Mouse (Mus musculus): ENCODE measurements around the gene Mrps9. TPM values are rescaled to one million over a fixed set of nuclear protein-coding genes. Genes with fewer than 3 reads are reported as not detected.

Mrps9 gene
- total RNA-seq, 2 experiments from 2014 or later = 37.5 to 39.1 TPM

DNA sequence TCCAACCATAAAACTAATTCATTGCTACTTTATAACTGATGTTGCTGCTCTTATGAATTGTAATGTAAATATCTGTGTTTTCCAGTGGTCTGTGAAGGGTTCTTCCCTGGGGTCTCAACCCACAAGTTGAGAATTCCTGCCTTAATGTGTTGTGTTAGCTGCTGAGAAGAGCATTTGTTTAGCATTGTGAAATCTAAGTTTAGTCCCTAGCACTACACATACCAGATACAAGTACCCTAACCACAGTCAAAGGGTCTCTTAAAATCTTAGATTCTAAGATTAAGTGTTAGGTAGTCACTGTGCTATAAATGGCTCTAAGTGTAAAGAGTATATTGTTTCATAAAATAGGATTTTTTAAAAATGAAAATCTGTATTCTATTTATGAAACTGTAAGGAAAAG is 43.7 kb downstream of the Mrps9 start:
- no peak for DNase-seq (ENCODE audit: low spot score in 2 of 2)
- intact Hi-C loops (cut with DNase I) = no loop called here

DNA sequence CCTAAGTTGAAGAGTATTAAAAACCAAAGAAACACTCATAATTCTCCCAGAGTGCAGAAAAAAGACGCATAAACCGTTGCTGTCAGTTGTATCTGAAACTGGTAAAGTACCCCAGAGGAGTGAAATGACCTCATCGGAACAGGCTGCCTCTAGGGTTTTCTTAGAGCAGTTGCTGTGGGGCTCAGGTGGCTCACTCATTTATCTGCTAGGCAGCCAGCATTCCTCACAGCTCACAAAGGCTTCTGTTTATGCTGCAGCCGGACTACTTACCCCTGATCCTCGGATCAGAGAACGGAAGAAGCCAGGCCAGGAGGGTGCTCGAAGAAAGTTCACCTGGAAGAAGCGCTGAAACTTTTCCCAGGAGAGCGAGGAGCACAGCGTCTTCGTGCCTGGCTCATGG is 54.1 kb downstream of the Mrps9 start:
- no peak for DNase-seq (ENCODE audit: low spot score in 2 of 2)
- intact Hi-C loops (cut with DNase I) = no loop called here

DNA sequence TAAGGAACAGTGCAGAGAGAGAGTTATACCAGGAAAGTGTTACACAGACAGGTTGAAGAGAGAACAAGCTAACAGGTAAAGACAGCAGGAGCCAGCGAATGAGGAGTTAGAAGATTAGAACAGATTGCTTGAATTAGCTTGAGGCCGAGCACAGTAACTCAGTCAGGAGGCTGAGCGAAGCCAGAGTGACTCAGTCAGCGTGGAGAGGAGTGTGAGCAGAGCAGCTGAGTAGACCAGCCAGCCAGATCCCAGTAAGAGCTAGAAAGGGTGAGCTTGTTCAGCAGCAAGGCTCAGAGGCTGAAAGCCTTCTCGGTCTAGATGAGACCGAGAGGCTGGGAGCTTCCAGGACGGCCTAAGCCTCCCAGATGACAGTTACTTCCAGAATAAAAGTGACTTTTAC is 55.7 kb downstream of the Mrps9 start:
- DNase-seq (ENCODE audit: low spot score in 2 of 2) = peak in 1 of 2 experiments; percentile 78
- intact Hi-C loops (cut with DNase I) = no loop called here

DNA sequence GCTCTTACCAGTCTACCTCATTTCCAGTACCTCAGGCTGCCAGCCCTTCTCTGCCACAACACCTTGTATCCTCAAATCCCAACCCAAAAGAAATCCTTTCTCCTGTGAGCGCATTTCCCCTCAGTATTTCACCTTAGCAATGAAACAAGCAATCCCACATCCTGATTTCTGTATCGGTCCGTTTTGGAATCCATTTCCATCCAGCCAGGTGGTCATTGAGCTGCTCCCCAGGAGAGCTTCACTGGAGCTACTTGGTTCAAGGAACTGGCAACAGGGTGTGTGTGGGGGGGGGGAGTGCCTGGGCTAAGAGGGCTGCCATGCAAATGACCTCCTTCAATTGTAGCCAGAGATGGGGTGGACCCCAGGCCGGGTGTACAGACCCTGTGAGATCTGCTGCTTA is 56.1 kb downstream of the Mrps9 start:
- DNase-seq (ENCODE audit: low spot score in 2 of 2) = no peak
- intact Hi-C loops (cut with DNase I) = no loop called here

DNA sequence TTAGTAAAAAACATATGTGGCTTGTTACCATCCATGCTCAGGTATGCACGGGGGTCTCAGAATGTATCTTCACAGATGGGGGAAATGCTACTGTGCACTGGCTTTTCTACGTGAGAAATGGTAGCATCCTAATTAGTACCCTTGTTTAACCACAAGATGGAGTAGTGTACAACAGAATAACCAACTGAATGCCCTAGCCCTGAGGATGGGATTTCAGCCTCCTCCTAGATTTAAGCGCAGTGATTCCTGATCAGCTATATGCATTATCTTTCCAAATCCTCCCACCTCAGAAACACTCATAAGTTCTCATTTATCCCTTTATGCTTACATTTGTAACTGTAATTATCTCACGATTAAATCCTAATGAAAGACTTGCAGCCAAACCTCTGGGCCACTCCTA is 64.0 kb downstream of the Mrps9 start:
- intact Hi-C loops (cut with DNase I) = loop anchor here (1.0 to 10.0 kb wide), 5 partner anchors 47 to 350 kb away; no protein-coding TSS in a partner anchor

DNA sequence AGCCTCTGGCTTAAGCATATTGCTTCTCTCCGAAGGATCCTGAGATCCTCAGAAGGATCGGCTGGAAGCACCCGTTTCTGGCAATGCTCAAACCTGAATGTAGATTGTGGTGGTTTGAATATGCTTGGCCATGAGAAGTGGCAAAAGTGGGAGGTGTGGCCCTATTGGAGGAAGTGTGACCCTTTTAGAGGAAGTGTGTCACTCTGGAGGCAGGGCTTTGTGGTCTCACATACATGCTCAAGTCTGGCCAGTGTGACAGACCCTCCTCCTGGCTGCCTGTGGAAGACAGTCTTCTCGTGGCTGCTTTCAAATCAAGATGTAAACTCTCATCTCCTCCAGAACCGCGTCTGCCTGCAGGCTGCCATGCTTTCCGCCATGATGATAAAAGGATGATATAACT is 65.7 kb downstream of the Mrps9 start:
- no peak for DNase-seq (ENCODE audit: low spot score in 2 of 2)
- intact Hi-C loops (cut with DNase I) = loop anchor here (5.0 to 10.0 kb wide), 2 partner anchors 46 to 348 kb away; no protein-coding TSS in a partner anchor

More for the DNA sequence above, 64.0 kb downstream of the Mrps9 start:
- DNase-seq (ENCODE audit: low spot score in 2 of 2) = peak in 1 of 2 experiments; percentile 57

DNA sequence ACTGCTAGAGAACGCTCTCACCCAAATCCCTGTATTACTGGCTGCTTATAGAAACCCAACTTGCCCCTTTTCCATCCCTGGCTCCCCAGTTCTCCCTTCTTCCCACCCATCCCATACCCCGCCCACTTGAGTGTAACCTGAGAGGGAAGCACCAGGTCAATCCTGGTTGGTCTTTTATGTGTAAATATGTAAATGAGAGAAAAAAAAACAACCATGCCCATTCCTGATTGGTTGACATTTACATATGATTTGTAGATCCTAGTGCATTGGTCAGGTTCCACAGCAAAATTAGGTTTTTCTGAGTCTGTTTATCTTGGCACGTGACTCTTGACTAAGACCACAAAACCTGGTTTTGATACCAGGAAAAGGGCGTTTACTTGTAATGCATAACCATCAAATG is 66.9 kb downstream of the Mrps9 start:
- intact Hi-C loops (cut with DNase I) = loop anchor here (5.0 to 10.0 kb wide), 2 partner anchors 44 to 347 kb away; no protein-coding TSS in a partner anchor
- DNase-seq (ENCODE audit: low spot score in 2 of 2) = no peak

DNA sequence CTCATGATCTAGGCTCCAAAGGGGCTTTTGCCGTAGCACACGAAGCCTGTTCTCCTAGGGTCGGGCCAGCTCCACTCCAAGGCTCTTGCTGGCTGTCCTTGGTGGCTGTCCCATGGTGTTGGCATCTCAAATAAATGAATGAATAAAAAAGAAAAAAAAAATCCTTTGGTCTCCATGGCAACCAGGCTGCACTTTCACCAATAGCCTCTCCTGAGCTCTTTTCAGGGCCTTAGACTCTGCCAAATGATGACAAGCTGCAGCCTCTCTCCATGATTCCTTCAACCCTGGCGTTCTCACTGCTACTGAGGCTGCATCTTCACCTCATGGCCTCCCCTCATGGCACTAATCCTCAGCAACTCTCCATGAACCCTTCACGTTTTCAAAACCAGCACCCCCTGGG is 72.9 kb downstream of the Mrps9 start:
- DNase-seq (ENCODE audit: low spot score in 2 of 2) = no peak
- intact Hi-C loops (cut with DNase I) = no loop called here

DNA sequence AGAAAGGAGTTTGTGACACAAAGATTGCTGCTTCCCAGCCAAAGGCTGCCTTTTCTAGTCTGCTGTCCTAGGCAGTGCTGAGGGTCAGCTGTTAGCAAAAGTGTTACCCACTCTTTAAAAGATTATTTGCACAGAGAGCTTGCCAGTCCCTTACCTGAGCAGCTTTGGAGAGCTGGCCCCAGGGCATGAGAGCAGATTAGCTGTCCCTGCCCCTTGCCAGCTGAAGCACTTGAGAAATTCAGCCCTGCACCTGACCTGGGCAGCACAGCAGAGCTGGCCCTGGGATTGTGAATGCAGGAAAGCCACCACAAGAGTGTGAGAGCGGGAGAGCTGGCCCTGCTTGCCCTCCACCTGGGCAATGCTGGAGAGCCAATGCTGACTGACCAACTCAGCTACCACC is 82.6 kb downstream of the Mrps9 start:
- DNase-seq (ENCODE audit: low spot score in 2 of 2) = no peak
- intact Hi-C loops (cut with DNase I) = no loop called here

DNA sequence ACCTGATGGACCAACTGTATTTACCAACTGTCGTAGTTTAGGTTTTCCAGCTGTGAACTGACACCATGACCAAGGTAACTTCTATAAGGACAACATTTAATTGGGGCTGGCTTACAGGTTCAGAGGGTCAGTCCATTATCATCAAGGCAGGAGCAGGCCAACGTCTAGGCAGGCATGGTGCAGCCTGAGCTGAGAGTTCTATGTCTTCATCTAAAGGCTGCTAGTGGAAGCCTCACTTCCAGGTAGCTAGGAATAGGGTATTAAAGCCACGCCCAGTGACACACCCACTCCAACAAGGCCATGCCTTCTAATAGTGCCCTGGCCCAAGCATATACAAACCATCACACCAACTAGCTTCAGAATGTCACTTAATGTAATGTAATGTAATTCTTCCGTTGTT is 97.5 kb downstream of the Mrps9 start:
- DNase-seq (ENCODE audit: low spot score in 2 of 2) = no peak
- intact Hi-C loops (cut with DNase I) = no loop called here

DNA sequence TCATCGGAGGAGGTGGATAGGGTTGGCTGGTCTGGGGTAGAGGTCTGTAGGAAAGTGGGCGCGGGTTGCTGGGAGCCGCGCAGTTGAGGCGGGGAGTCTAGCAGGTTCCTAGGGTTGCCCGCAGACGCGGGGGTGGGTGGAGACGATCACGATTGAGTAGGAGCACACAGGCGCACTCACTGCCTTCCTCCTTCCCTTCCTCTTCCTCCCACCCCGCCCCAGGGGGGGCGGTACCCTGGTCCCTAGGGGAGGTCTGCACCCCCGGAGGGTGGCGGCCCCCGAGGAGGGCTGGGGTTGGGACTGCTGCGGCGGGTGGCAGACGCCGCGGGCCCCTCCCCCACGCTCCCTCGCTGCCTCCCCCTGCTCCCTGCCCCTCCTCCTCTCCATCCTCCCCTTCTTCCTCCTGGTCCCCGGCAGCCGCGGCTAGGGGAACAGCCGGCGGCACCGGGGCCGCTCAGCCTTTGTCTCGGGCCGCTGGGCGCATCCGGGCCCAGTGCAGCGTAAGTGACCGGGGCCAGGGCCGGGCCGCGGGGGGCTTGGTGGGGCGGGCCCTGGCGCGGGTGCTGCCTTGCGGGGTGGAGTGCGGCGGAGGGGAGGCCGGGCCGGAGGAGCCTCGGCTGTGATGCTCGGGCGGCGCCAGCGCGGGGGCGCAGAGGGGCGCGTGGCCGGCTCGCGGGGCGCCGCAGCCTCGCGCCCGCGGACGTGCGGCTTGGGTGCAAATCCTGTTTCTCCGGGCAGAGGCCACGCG is 101.9 kb downstream of the Mrps9 start, which contains the start of gene Gpr45:
Gpr45 (plus strand) TSS at position 139 of the 748 bp plus-strand sequence.
- DNase-seq (ENCODE audit: low spot score in 2 of 2) = peak; percentile 62 to 70
- intact Hi-C loops (cut with DNase I) = no loop called here

DNA sequence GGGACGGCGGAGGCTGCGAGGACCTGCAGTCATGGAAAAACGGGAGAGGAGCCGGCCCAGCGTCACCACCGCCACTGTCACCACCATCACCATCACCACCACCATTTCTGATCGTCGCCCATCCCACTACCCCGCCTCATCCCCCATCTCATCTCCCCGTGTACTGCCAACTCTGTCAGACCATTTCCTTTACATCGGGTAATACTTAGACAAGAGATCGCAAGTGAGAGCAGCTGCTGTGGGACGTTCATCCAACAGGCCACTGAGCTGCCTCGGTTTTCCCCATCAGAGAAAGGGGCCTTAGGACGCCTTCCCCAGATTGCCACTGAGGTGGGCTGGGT is 102.4 kb downstream of the Mrps9 start:
- DNase-seq (ENCODE audit: low spot score in 2 of 2) = no peak
- intact Hi-C loops (cut with DNase I) = no loop called here

Other genes starting within 250 kb of the Mrps9 start
- gene Pou3f3, start 155.5 kb upstream of the Mrps9 start, total RNA-seq (2021) = 10 to 100 TPM; 57.6 to 59.5 TPM
- 10 to 100 TPM; 19.1 to 21.0 TPM for gene Gpr45, start 101.6 kb downstream of the Mrps9 start, total RNA-seq (2021)
- gene Tgfbrap1, start 247.4 kb downstream of the Mrps9 start, total RNA-seq (2021) = 10 to 100 TPM; 39.5 to 41.8 TPM
- 10 to 100 TPM; 22.0 to 22.4 TPM for gene AI597479, start 247.5 kb downstream of the Mrps9 start, total RNA-seq (2021)